Mouse (Mus musculus) heart, adult 2 months (tissue): ENCODE results near the gene Trim69.

ENCODE experiments used
- CTCF ChIP-seq: fragments of 200-600 bp; IDR thresholded peaks from 2 replicates; pipeline ENCODE4 v1.8.1; 2022; ENCODE audit warnings: antibody characterized with exemption, mild to moderate bottlenecking, moderate library complexity
- EP300 ChIP-seq: fragments of 200-500 bp; IDR thresholded peaks from 2 replicates; pipeline ENCODE4 v1.6.1; 2011; ENCODE audit warnings: low read depth, low read length, control low read depth; ENCODE audit not compliant: insufficient read depth

- no peak for TF ChIP-seq EP300
- TF ChIP-seq CTCF = no peak
Measured at GRCm38 (mm10) chr2:122186106-122186505, 25.6 kb downstream of the Trim69 start, which contains the start of the genes Patl2 and Terb2.
